Mouse (Mus musculus): ENCODE data around the gene Rslcan18.
A peak's percentile ranks its signal among the peaks of the same experiment; 100 is the strongest.
"Not testable (repeated sequence)": the region's sequence is repeated elsewhere in the genome, so short reads cannot be mapped to it uniquely, and the experiment has no call there.

The Rslcan18 gene

DNA sequence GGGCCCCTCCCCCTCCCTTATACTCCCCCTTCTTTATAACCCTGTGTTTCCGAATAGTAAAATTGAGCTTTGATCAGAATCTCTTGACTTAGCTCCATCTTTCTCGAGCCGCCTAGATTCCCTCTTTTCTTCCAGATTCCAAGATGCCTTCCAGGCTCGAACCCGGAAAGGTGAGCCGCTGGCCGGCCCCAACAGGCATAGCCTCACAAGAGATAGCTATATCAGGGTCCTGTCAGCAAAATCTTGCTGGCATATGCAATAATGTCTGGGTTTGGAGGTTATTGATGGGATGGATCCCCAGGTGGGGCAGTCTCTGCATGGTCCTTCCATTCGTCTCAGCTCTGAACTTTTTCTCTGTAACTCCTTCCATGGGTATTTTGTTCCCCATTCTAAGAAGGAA, at the start of gene Rslcan18:
Gene Rslcan18, minus strand, starts transcription at position 101 of the 400 bp plus-strand sequence.
- DNase-seq = not testable (repeated sequence)

DNA sequence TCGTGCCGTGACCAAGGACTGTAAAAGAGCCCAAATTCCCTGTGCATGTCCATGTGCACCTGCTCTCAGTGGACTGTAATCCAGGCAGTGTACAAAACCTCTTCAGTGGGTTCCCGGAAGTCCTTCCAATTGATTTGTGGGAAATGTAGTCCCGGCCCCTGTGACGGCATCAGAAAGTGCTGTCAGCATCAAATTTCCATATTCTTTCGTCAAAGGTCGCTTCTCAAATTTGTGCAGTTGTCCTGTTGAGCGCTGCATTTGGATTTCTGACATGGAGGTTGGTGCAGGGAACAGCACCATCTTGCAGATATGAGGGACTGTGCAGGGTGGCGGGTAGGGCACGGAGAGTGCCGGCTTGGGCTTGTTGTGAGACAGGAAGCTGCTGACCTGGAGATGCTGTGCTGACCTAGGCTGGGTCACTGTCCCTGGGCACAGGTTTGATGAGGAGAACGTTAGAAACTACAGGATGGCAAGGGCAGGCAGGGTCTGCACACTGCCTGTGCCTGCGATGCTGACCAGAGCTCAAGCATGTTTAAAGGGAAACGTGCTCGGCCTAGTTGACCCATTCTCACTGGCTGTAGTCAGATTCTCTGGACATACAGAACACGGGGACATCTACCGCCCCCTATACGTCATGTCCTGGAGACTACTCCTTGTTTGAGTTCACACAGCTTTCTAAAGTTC, 12.1 kb upstream of the Rslcan18 start:
- DNase-seq = peak; percentile 85 to 89

GRCm38 (mm10) chr13:67127507-67127906, 11.4 kb upstream of the Rslcan18 start:
- DNase-seq = not testable (repeated sequence)

DNA sequence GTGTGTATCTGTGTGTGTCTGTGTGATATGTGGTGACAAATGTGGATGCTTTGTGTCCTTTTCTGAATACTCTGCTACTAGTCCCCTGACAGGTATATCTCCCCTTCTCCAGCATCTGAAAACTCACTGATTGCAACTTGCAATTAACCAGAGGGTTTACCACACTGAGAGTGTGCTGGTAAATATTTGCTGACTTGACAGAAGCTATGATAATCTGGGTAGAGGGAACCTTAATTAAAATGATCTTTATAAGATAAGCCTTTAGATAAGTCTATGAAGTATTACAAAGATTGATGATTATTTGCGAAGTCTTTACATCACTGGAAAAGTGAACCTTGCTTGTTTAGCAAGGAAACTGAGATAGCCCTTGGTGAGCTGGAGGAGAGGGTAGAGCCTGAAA, 8.4 kb upstream of the Rslcan18 start:
- DNase-seq = no peak

DNA sequence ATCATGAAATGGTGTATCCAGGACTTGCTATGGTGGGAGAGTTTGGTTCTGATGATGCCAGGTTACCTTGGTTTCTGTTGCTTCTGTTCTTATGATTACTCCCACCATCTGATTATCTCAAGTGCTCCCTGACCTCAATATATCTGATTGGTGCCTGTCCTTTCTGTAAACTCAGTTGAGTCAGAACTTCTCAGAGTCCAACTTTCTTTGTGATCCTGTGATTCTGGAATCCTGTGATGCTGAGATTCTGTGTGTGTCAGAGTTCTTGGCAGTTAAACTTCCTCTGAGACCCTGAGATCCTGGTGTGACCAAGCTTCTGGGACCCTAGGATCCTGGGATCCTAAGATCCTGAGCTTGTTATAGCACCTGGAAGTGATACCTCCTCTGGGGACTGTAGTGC, 5.3 kb upstream of the Rslcan18 start, which contains the start of gene Zfp759:
Gene Zfp759, plus strand, starts transcription at position 301 of the 400 bp plus-strand sequence.
- not testable (repeated sequence) for DNase-seq

- DNase-seq = no peak
These were observed 2.8 kb downstream of the Rslcan18 start for GRCm38 (mm10) chr13:67113287-67113686.

- DNase-seq = no peak
These were observed 4.0 kb downstream of the Rslcan18 start for GRCm38 (mm10) chr13:67112096-67112495.

GRCm38 (mm10) chr13:67108821-67109206, 7.2 kb downstream of the Rslcan18 start:
- no peak for DNase-seq

- peak; percentile 84 to 95 for DNase-seq
These were observed 7.8 kb downstream of the Rslcan18 start, which contains the start of gene Gm28557 for GRCm38 (mm10) chr13:67108194-67108820. Gene Gm28557 (minus strand): TSS chr13:67108604.

DNA sequence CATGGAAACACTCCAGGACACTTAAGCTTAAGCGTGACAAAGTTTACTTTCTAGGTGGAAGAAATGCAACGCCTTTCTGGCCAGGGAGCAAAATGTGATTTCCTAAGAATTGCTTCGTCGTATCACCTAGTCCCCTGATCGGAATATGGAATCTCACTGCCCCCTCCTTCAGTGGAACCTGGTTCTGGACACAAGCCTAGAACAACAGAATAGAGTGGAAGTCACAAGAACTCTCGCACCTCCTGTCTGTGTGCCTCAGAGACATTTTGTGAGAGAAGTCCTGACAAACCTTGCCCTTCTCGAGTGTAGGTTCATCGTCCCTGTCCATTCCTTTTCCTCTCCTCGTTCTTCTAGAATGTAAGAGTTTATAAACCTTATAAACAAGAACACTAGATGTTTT, 8.4 kb downstream of the Rslcan18 start:
- DNase-seq = no peak

DNA sequence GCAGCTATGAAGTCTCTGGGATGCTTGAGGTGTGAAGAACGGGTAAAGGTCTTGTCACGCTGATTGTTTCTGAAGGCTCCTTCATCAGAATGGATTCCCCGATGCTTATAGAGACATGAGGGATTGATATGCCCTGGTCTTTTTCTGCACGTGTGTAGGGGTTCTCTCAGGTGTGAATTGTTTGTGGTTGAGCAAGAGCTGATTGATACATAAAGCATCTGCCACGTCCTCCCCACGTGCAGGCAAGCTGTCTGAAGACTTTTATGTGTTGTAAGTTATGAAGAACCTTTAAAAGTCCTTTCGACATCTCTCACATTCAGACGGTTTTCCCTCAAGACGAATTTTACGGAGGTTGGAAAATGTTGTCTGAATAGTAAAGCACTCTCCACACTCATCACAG, 18.2 kb downstream of the Rslcan18 start, which contains the start of gene Zfp708:
Gene Zfp708, minus strand, starts transcription at position 101 of the 400 bp plus-strand sequence.
- no peak for DNase-seq

- DNase-seq = no peak
These were observed 25.9 kb downstream of the Rslcan18 start for GRCm38 (mm10) chr13:67090154-67090553.

- no peak for DNase-seq
These were observed 34.1 kb downstream of the Rslcan18 start for GRCm38 (mm10) chr13:67081946-67082345.

GRCm38 (mm10) chr13:67081142-67081713, 34.8 kb downstream of the Rslcan18 start:
- peak; percentile 66 to 70 for DNase-seq

DNA sequence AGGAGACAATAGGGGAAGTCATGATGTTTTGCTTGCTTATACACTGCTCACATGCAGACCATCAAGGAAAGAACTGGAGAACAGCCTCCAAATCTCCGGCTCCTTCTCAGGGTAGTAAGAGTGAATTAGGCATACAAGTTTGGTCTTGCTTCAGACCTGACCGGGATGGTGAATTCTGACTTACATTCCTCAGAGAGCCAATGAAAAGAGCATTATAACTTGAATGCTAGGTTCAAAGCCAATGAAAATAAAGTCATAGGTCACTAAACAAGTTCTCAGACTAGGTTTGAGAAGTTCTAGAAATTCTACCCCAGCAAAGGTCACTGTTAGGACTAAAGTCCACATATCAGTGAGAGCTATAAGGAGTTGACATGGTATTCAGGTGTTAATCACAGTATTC, 38.8 kb downstream of the Rslcan18 start:
- no peak for DNase-seq

DNA sequence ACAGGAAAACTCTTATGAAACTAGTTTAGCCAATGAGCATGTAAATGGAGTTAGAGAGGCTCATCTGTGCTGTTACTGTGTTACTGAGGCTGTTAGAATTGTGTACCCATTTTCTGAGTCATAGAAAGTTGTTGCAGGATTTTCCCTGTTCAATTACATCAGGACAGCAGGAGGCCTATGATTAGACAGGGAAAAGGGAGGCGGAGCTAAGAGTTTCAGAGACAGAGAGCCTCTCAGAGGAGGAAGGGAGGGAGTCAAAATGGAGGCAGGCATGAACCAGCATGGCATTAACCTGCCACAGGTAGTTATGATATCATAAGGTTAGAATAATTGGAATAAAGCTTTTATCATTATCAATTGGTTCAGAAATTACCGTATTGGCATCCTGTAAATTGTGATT, 43.3 kb downstream of the Rslcan18 start:
- no peak for DNase-seq

- no peak for DNase-seq
These were observed 50.7 kb downstream of the Rslcan18 start for GRCm38 (mm10) chr13:67065386-67065785.

- no peak for DNase-seq
These were observed 53.6 kb downstream of the Rslcan18 start for GRCm38 (mm10) chr13:67062427-67062826.

- peak; percentile 88 to 94 for DNase-seq
These were observed 55.2 kb downstream of the Rslcan18 start, which contains the start of gene Zfp712 for GRCm38 (mm10) chr13:67060786-67061358. Gene Zfp712 (minus strand): TSS chr13:67061170.

DNA sequence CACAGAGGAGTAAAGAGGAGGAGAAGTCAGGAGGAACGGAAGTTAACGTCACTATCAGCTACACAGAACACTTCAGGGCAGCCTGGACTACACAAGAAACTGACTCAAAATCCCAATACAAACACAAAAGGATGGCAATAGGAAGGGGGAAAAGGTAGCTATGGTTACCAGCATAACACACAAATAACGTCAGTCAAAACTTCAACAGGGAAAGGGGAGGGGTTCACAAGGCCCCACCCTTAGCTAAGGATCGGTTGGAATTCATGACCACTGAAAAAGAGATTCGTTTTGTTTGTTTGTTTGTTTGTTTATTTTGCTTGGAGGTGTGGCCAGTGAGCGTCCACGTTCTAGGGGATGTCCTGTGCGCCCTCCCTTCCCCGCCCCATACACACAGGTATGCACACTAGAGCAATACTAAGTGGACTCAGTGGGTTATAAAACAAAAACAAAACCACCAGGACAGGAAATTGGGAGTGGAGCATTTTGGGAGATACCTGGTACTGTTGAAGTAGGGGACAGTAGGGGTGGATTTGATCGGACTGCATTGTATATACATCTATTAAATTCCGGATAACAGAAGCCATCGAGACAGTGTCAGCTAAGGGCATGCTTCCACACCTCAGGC, 55.8 kb downstream of the Rslcan18 start:
- DNase-seq = no peak

Data from cerebellum, postnatal 36 days (tissue).